Mouse (Mus musculus): ENCODE data around the gene Slc39a2.
A peak's percentile ranks its signal among the peaks of the same experiment; 100 is the strongest.

Gene Slc39a2

DNA sequence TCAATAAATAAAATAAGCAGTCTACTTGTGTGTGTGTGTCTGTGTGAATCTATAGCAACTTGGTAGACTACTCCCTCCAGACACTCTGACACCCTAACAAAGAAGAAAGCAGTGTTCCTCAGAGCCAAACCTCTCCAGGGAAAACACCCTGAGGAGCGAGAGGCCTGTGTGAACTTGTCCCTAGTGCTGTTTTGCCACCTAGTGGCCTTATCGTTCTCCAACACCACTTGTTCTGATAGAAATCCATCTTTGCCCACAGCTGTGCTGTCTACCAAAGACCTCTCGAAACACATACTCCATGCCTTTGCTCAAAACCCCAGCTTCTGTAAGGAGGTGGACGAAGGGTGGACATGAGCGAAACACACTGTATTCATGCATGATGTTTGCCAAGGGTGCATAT is 38.1 kb downstream of the Slc39a2 start:
- DNase-seq (ENCODE audit: low read depth in 1 of 2, low spot score in 2 of 2) = no peak

DNA sequence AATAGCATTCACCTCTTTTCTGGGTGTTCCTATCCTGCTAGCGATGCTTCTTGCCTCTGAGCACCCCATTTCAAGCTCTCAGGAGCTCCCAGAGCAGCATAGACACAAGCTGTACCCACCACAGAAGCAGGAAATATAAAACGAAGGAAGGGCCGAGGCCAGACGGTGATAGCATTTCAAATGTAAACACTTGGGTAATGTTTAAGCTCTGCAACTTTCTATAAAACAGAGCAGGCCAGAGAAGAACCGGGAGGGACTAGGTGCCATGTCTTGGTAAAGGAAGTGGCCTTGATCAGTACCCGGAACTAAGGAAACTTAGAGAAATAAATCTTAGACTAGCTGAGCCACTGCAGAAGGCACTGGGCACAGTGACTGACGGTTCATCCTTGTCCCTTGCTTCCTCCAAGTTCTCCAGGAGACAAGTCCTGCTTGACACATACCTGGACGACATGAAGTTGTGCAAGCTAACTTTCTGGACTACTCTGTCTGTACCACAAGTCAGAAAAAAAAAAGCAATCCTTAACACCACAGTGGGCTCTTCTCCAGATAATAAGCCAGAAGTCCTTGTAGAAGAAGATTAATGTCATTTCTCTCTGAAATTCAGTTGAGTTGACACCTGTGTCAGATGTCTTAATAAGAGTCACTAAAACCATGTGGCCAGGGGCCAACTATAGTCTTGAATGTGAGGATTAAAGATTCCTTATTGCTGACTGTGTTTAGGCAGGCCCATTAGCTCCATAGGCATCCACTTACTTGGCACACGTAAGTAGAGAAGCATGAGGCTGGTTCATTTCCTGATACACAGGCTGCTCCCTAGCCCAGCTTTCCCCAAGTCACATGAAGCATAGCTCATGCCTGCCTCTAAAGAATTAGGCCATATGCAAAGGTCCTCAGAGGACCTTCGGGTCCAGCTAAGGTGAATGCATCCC is 39.7 kb downstream of the Slc39a2 start:
- no peak for DNase-seq (ENCODE audit: low read depth in 1 of 2, low spot score in 2 of 2)

DNA sequence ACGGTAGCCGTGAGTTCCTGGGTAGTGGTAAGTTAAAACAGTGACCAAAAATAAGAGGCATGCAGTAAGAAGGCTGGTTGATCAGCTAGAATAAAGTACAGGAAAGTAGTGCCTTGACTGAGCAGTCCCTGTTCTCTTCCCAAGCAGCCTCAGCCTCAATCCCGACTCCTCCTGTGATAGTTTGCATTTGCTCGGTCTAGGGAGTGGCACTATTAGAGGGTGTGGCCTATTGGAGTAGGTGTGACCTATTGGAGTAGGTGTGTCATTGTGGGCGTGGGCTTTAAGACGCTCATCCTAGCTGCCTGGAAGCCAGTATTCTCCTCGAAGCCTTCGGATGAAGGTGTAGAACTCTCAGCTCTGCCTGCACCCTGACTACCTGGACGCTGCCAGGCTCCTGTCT is 46.3 kb downstream of the Slc39a2 start:
- no peak for DNase-seq (ENCODE audit: low read depth in 1 of 2, low spot score in 2 of 2)

DNA sequence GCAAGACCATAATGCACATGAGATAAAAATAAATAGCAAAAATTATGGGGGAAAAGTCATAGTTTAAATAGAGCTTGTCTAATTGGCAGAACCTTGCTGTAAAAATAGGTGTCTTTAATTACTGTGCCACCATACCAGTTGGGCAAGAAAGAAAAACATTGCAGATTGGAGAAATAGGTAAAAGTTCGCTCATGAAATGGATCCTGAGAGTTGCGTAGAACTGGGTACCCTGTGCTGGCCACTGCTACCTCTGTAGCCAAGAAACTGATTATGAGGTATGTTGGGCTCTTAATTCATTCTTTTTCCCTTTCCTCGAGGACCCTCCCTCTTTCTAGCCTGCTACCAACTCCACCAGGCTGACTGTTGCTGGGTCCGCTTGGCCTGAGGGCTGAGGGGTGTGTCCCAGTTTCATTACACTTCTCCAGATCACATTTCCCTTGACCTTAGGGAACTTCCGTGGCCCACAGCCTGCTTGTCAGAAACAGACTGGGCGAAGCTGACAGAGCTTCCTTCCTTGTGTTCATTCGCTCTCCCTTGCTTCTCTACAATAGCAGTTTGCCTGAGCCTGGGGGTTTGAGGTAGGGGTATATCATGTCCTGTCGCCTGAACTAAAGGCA is 48.4 kb downstream of the Slc39a2 start:
- DNase-seq (ENCODE audit: low read depth in 1 of 2, low spot score in 2 of 2) = peak; percentile 5 to 36

DNA sequence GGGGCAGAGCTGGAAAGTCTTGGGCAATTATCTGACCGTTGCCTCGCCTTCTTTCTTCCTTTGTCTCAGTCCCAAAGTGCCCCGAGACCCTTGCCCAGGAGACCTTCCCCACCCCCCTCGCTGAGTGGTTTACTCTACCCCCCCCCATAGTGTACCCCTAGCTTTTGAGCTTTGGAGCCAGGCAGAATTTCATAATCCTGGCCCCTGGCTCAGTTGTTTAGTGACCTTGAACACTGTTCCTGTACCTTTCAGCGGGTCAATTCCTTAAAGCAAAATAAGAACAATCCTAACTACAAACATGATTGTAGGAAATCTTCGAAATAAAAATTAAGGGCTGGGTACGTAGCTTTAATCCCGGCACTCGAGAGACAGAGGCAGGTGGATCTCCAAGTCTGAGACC is 48.9 kb downstream of the Slc39a2 start:
- DNase-seq (ENCODE audit: low read depth in 1 of 2, low spot score in 2 of 2) = no peak

DNA sequence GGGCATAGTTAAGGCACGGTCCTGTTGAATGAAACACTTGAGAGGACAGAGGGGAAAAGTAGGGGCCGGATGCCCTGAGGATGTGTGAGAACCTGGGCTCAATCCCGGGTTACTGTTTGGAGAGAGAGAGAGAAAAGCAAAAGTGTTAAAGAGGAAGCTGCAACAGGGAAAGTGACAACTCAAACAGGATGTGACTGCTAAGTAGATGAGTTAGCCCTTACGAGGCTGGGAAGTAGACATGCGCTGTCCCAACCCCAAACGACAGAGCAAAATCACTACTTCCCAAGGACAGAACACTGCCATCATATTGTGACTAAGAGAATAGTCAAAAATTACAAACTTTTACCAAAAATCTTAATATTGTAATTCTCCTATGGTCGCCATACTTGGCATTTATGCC is 49.5 kb downstream of the Slc39a2 start:
- no peak for DNase-seq (ENCODE audit: low read depth in 1 of 2, low spot score in 2 of 2)

DNA sequence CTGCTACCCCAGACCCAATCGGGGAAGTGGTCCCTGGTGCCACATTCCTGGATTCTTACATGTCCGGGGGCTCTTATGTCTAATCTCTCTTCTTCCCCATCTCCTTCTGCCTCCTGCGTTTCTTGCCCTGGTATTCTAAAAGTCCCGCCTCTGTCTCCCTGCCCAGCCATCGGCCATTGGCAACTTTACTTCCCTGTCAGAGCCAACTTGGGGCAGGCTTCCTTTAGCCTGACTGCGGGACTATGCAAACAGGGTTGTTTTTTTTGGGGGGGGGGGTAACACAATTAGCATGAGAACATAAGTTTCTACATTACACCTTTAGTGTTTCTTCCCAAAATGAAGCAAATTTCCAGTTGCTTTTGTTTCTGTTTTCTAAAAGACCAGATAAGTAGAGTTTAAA is 50.6 kb downstream of the Slc39a2 start:
- no peak for DNase-seq (ENCODE audit: low read depth in 1 of 2, low spot score in 2 of 2)

All from monocyte, adult 2 months (primary cell).